Mouse (Mus musculus): ENCODE data around the gene Shisa8.
A peak's percentile ranks its signal among the peaks of the same experiment; 100 is the strongest.

GRCm38 (mm10) chr15:82196300-82196699 lies 16.3 kb downstream of the Shisa8 start:
- peak; percentile 7 for TF ChIP-seq POLR2A (IDR thresholded peaks at IDR 0.05; ENCODE audit: insufficient read length, low read depth)
- TF ChIP-seq MAX (IDR thresholded peaks at IDR 0.05; ENCODE audit: low read depth): no peak
- TF ChIP-seq MYOG (IDR thresholded peaks at IDR 0.05; ENCODE audit: control insufficient read depth in 1 of 3, insufficient read depth in 1 of 3, insufficient read length in 2 of 3, low read depth in 2 of 3): no peak
- TF ChIP-seq E2F4 (IDR thresholded peaks at IDR 0.05; ENCODE audit: insufficient read depth): no peak
- no peak for TF ChIP-seq POLR2AphosphoS2 (IDR thresholded peaks at IDR 0.05; ENCODE audit: insufficient read length, low read depth)
- TF ChIP-seq TCF12 (IDR thresholded peaks at IDR 0.05; ENCODE audit: insufficient read depth, poor library complexity, severe bottlenecking): no peak
- TF ChIP-seq CEBPB (IDR thresholded peaks at IDR 0.05; ENCODE audit: insufficient read depth, poor library complexity, severe bottlenecking): no peak
- no peak for TF ChIP-seq TCF3 (IDR thresholded peaks at IDR 0.05; ENCODE audit: insufficient read length, low read depth)
- TF ChIP-seq MYOD1 (IDR thresholded peaks at IDR 0.05; ENCODE audit: control insufficient read depth in 1 of 3, insufficient read length in 2 of 3, low read depth in 2 of 3): no peak
- no peak for TF ChIP-seq SRF (IDR thresholded peaks at IDR 0.05; ENCODE audit: control insufficient read depth, insufficient read length, low read depth)

All from myocyte (in vitro differentiated cells).